22 mouse cellular contexts compared by ENCODE assay signal in the genomic region with DNA sequence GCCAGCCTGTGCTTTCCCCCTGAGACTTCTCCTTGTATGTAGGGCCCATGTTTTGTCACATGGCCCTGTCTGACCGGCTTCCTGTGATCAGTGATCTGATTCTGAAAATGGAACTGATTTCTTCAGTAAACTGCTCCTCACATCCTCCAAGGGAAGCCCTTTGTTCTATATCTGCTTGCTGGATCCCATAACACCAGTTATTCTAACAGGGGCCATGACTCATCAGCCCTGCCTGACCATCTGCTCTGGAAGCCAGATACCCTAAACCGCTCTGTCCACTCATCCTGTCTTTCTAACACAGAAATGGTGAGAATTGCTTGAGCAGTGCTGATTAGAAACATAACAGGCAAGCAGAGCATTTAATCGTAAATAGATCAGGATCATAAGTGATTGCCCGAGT.
DNase-seq lines count a peak whose midpoint lies in the region; ATAC-seq and TF ChIP-seq lines count a peak whose summit lies in the region.
"Had no signal": no experiment of that assay in that cellular context is flagged by ENCODE, and none has a peak within 500 bp of the region (broad histone marks: within the 10 kb centered on the region; RNA-seq: fewer than 3 reads in every experiment).

No protein-coding gene starts in this region.

- no peak overlapping the region for H3K4me3 ChIP-seq in hindbrain, embryonic 10.5 days
- no peak overlapping the region for H3K4me3 ChIP-seq in hindbrain, postnatal 0 days (ENCODE audit: low read length)
- no peak overlapping the region for H3K4me3 ChIP-seq in embryonic fibroblast, embryonic 13.5 days (ENCODE audit: insufficient read depth, low read length)
- H3K4me3 ChIP-seq: embryonic facial prominence, embryonic 15.5 days; forebrain, embryonic 15.5 days; gastrocnemius, adult 2 months; hindbrain, embryonic 13.5 days; intestine, embryonic 15.5 days had no signal

- peak; percentile 11 to 43 for DNase-seq in adrenal gland, adult (ENCODE audit: inconsistent age in 2 of 2, low spot score in 1 of 2)
- no peak for DNase-seq in adrenal gland, adult 8-10 months
- DNase-seq in hindbrain, embryonic 10.5 days (ENCODE audit: low spot score): no peak
- DNase-seq in hindbrain, postnatal 0 days (ENCODE audit: low spot score): no peak
- DNase-seq in MN1 (ENCODE audit: low spot score): peak; percentile 70
- DNase-seq in frontal cortex, postnatal 36 days (ENCODE audit: low spot score in 2 of 2): no peak
- DNase-seq in frontal cortex, adult 2 months (ENCODE audit: extremely low spot score in 1 of 2, low spot score in 1 of 2): no peak
- DNase-seq: adrenal gland, postnatal 25 days; cerebellum, adult 2 months; cerebellum, postnatal 14 days; embryo, embryonic 11 days; gastrocnemius, adult 2 months; gastrocnemius, postnatal 25 days; heart, postnatal 36 days; kidney, adult 18-20 months had no signal

- no peaks in the 10 kb centered on the region for H3K36me3 ChIP-seq in hindbrain, embryonic 10.5 days
- no peaks in the 10 kb centered on the region for H3K36me3 ChIP-seq in hindbrain, postnatal 0 days (ENCODE audit: insufficient read depth, low read length)
- H3K36me3 ChIP-seq: embryonic facial prominence, embryonic 15.5 days; forebrain, embryonic 15.5 days; hindbrain, embryonic 13.5 days; intestine, embryonic 15.5 days had no signal

- WGBS in hindbrain, embryonic 10.5 days: 93% methylated on average over 4 of the region's 4 CpGs
- 97% methylated on average over 4 of the region's 4 CpGs for WGBS in hindbrain, postnatal 0 days

- H3K27me3 ChIP-seq in hindbrain, embryonic 10.5 days (ENCODE audit: insufficient read depth, poor library complexity, severe bottlenecking): no peaks in the 10 kb centered on the region
- no peaks in the 10 kb centered on the region for H3K27me3 ChIP-seq in hindbrain, postnatal 0 days (ENCODE audit: insufficient read depth, low read length)
- H3K27me3 ChIP-seq: CH12.LX; embryonic facial prominence, embryonic 15.5 days; forebrain, embryonic 15.5 days; hindbrain, embryonic 13.5 days; intestine, embryonic 15.5 days had no signal

- H3K4me2 ChIP-seq in hindbrain, postnatal 0 days (ENCODE audit: low read depth, low read length): no peak overlapping the region
- H3K4me2 ChIP-seq: embryonic facial prominence, embryonic 15.5 days; forebrain, embryonic 15.5 days; heart, embryonic 11.5 days; hindbrain, embryonic 13.5 days; intestine, embryonic 15.5 days had no signal

- H3K9me3 ChIP-seq in hindbrain, embryonic 10.5 days: no peaks in the 10 kb centered on the region
- H3K9me3 ChIP-seq in hindbrain, postnatal 0 days (ENCODE audit: low read length): no peaks in the 10 kb centered on the region
- H3K9me3 ChIP-seq: embryonic facial prominence, embryonic 15.5 days; forebrain, embryonic 15.5 days; hindbrain, embryonic 13.5 days; intestine, embryonic 15.5 days had no signal

- H3K4me1 ChIP-seq in hindbrain, embryonic 10.5 days (replicated peaks): no peaks in the 10 kb centered on the region
- no peaks in the 10 kb centered on the region for H3K4me1 ChIP-seq in hindbrain, postnatal 0 days (ENCODE audit: insufficient read depth, low read length)
- peaks cover 12% of the 10 kb centered on the region for H3K4me1 ChIP-seq in embryonic fibroblast, embryonic 13.5 days (ENCODE audit: control insufficient read depth, insufficient read depth, low read length)
- H3K4me1 ChIP-seq: forebrain, embryonic 15.5 days; hindbrain, embryonic 13.5 days; intestine, embryonic 15.5 days had no signal

- no peak for TF ChIP-seq POLR2A in embryonic fibroblast, embryonic 13.5 days (IDR thresholded peaks at IDR 0.05; ENCODE audit: low read depth, low read length)

- TF ChIP-seq CTCF in hindbrain, postnatal 0 days (IDR thresholded peaks at IDR 0.05; ENCODE audit: low read depth): no peak
- no peak for TF ChIP-seq CTCF in embryonic fibroblast, embryonic 13.5 days (IDR thresholded peaks at IDR 0.05; ENCODE audit: borderline replicate concordance, insufficient read depth, low read length)

- no peak for ATAC-seq in hindbrain, postnatal 0 days
- ATAC-seq: forebrain, embryonic 15.5 days; intestine, embryonic 15.5 days had no signal

- H3K27ac ChIP-seq in hindbrain, embryonic 10.5 days: 0 out of 2 replicates have a peak overlapping the region, but pooled peaks have one; percentile 50
- no peak overlapping the region for H3K27ac ChIP-seq in hindbrain, postnatal 0 days
- H3K27ac ChIP-seq in embryonic fibroblast, embryonic 13.5 days (ENCODE audit: insufficient read depth, low read length): peak overlapping the region; percentile 98
- H3K27ac ChIP-seq: embryonic facial prominence, embryonic 15.5 days; forebrain, embryonic 15.5 days; gastrocnemius, adult 2 months; hindbrain, embryonic 13.5 days; intestine, embryonic 15.5 days had no signal

- no peak overlapping the region for H3K9ac ChIP-seq in hindbrain, postnatal 0 days (replicated peaks; ENCODE audit: low read length)
- H3K9ac ChIP-seq: embryonic facial prominence, embryonic 15.5 days; forebrain, embryonic 15.5 days; hindbrain, embryonic 13.5 days; intestine, embryonic 15.5 days had no signal

Comparison
In these comparisons a context has a peak if more than half of its experiments do, and no peak if none do; other contexts are left out.
1. DNase-seq: peak in adrenal gland, adult (2 of 2) and MN1 (single experiment); none in adrenal gland, adult 8-10 months (single experiment), hindbrain, embryonic 10.5 days (single experiment), hindbrain, postnatal 0 days (single experiment), frontal cortex, postnatal 36 days (0 of 2) and frontal cortex, adult 2 months (0 of 2).